Mouse (Mus musculus) layer of hippocampus, adult 2 months (tissue): Measurements from ENCODE around the gene Mycl. TPM values are rescaled to one million over a fixed set of nuclear protein-coding genes. Genes with fewer than 3 reads are reported as not detected.

ENCODE experiments used
- DNase-seq, 2 experiments: peaks; one replicate each; pipeline ENCODE4 v3.0.0; 2022; ENCODE audit warnings: low spot score in 2 of 2
- H3K27ac ChIP-seq: fragments of 200-600 bp; 2 replicates; pipeline ENCODE4 v1.8.1; 2022
- H3K4me3 ChIP-seq: fragments of 200-600 bp; 2 replicates; pipeline ENCODE4 v1.8.1; 2022; ENCODE audit warnings: mild to moderate bottlenecking
- CTCF ChIP-seq: fragments of 200-600 bp; conservative IDR thresholded peaks from 2 replicates; pipeline ENCODE4 v1.8.1; 2022; ENCODE audit warnings: antibody characterized with exemption, mild to moderate bottlenecking, moderate library complexity
- total RNA-seq, 2 experiments: library from RNA; stranded (reverse); gene quantifications; 2 replicates each; pipeline ENCODE4 v1.2.3; 2021

Mycl gene
- total RNA-seq, 2 experiments from 2014 or later, result 31.8 to 32.4 TPM

GRCm38 (mm10) chr4:122962751-122963150 lies 32.7 kb upstream of the Mycl start:
- no peak for DNase-seq

GRCm38 (mm10) chr4:122968106-122968505 lies 27.3 kb upstream of the Mycl start:
- TF ChIP-seq CTCF, result no peak
- no peak overlapping the region for H3K27ac ChIP-seq
- no peak overlapping the region for H3K4me3 ChIP-seq
- DNase-seq, result no peak

More at GRCm38 (mm10) chr4:122962751-122963150, 32.7 kb upstream of the Mycl start:
- Histone ChIP-seq H3K27ac (no peak overlapping the region), H3K4me3 (no peak overlapping the region)
- TF ChIP-seq CTCF, result no peak

GRCm38 (mm10) chr4:122971191-122971590 lies 24.3 kb upstream of the Mycl start:
- Histone ChIP-seq H3K27ac (no peak overlapping the region), H3K4me3 (no peak overlapping the region)
- DNase-seq, result no peak
- TF ChIP-seq CTCF, result no peak

- no peak for TF ChIP-seq CTCF
- no peak for DNase-seq
- no peak overlapping the region for H3K4me3 ChIP-seq
- H3K27ac ChIP-seq, result no peak overlapping the region
These were observed 23.8 kb upstream of the Mycl start for GRCm38 (mm10) chr4:122971646-122972045.

GRCm38 (mm10) chr4:122972056-122972455 lies 23.4 kb upstream of the Mycl start:
- DNase-seq, result no peak
- no peak overlapping the region for H3K27ac ChIP-seq
- H3K4me3 ChIP-seq, result no peak overlapping the region
- TF ChIP-seq CTCF, result no peak

GRCm38 (mm10) chr4:122974976-122975520 lies 20.4 kb upstream of the Mycl start:
- DNase-seq, result no peak
- TF ChIP-seq CTCF, result no peak
- no peak overlapping the region for H3K27ac ChIP-seq
- no peak overlapping the region for H3K4me3 ChIP-seq

GRCm38 (mm10) chr4:122976885-122977284 lies 18.6 kb upstream of the Mycl start:
- H3K4me3 ChIP-seq, result no peak overlapping the region
- no peak for DNase-seq
- TF ChIP-seq CTCF, result no peak
- H3K27ac ChIP-seq, result no peak overlapping the region

GRCm38 (mm10) chr4:122978850-122979249 lies 16.6 kb upstream of the Mycl start:
- TF ChIP-seq CTCF, result no peak
- no peak for DNase-seq
- Histone ChIP-seq H3K27ac (no peak overlapping the region), H3K4me3 (no peak overlapping the region)

GRCm38 (mm10) chr4:122979826-122980225 lies 15.6 kb upstream of the Mycl start:
- no peak for DNase-seq
- Histone ChIP-seq H3K27ac (no peak overlapping the region), H3K4me3 (no peak overlapping the region)
- no peak for TF ChIP-seq CTCF

- no peak for TF ChIP-seq CTCF
- no peak for DNase-seq
- Histone ChIP-seq H3K27ac (no peak overlapping the region), H3K4me3 (no peak overlapping the region)
These were observed 14.8 kb upstream of the Mycl start for GRCm38 (mm10) chr4:122980684-122981083.

- Histone ChIP-seq H3K4me3 (no peak overlapping the region), H3K27ac (no peak overlapping the region)
- TF ChIP-seq CTCF, result no peak
- no peak for DNase-seq
These were observed 14.2 kb upstream of the Mycl start for GRCm38 (mm10) chr4:122981238-122981637.

- Histone ChIP-seq H3K27ac (no peak overlapping the region), H3K4me3 (no peak overlapping the region)
- no peak for DNase-seq
- TF ChIP-seq CTCF, result no peak
These were observed 13.5 kb upstream of the Mycl start for GRCm38 (mm10) chr4:122981930-122982329.

- TF ChIP-seq CTCF, result no peak
- Histone ChIP-seq H3K27ac (peak overlapping the region; percentile 73), H3K4me3 (no peak overlapping the region)
- DNase-seq, result no peak
These were observed 12.9 kb upstream of the Mycl start for GRCm38 (mm10) chr4:122982537-122982936.

GRCm38 (mm10) chr4:122983486-122984261 lies 11.8 kb upstream of the Mycl start:
- H3K27ac ChIP-seq, result peak overlapping the region; percentile 73
- TF ChIP-seq CTCF, result no peak

More at GRCm38 (mm10) chr4:122983486-122984261, 11.8 kb upstream of the Mycl start:
- DNase-seq, result no peak
- H3K4me3 ChIP-seq, result peak overlapping the region; percentile 43
